Mouse (Mus musculus): ENCODE data around the gene Ephb2.

DNA sequence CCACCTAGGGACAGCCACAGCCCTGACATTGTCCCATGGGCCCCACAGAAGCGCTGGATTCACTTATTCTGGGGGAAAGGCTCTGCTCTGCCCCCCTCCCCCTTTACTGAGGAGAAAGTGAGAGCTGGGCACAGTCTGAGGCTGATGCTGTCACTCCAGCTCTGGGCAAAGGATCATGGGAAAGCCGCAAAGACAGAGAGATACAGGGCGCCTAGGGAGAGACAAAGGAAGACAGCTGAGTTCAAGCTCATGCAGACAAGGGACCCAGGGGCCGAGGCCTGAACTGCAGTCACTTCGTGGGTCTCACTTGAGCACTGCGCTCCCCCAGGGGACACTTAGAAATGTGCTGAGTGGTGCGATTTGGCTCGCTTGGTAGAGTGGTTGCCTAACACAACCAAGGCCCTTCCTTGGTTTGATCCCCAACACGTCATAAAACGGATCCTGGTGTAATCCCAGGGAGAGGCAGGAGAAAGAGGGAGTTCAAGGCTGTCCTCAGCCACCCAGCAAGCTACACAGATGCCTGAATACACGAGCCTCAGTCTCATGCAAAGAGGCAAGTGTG, 28.3 kb downstream of the Ephb2 start:
- TF ChIP-seq ZC3H11A (IDR thresholded peaks at IDR 0.05; ENCODE audit: borderline replicate concordance, low read depth, low read length) (no peak), HCFC1 (IDR thresholded peaks at IDR 0.05; ENCODE audit: borderline replicate concordance, insufficient read depth, low read length) (no peak), ZNF384 (IDR thresholded peaks at IDR 0.05; ENCODE audit: low read depth, low read length) (no peak), CHD2 (IDR thresholded peaks at IDR 0.05; ENCODE audit: low read depth, low read length) (no peak), MAFK (IDR thresholded peaks at IDR 0.05; ENCODE audit: insufficient read depth, low read depth, low read length) (peak; percentile 51; the same call in 1 of the 2 replicates)

Measured in ES-E14 (cell line).